Mouse (Mus musculus) liver, embryonic 14.5 days (tissue): Measurements from ENCODE around the gene Slc7a5. TPM values are rescaled to one million over a fixed set of nuclear protein-coding genes. Genes with fewer than 3 reads are reported as not detected.

ENCODE experiments used
- ATAC-seq: fragments of 200-750 bp; cut with Nextera tagmentation; 2 replicates; pipeline ENCODE4 v1.8.0; 2017; ENCODE audit warnings: moderate number of reproducible peaks, mild to moderate bottlenecking, moderate library complexity; ENCODE audit not compliant: insufficient read depth
- DNase-seq, 3 experiments: peaks; one replicate each; pipeline ENCODE4 v3.0.0-alpha.2; 2012 to 2013; ENCODE audit warnings: low read depth in 3 of 3, low spot score in 3 of 3
- H3K27ac ChIP-seq: fragments of 300-500 bp; sonication (generic); 2 replicates; pipeline ENCODE4 v1.5.1; 2014; ENCODE audit warnings: moderate library complexity, mild to moderate bottlenecking, control low read depth, inconsistent platforms
- H3K27me3 ChIP-seq: fragments of 300-500 bp; sonication (generic); 2 replicates; pipeline ENCODE4 v1.6.1; 2014; ENCODE audit warnings: mild to moderate bottlenecking, low read length, moderate library complexity; ENCODE audit not compliant: control insufficient read depth, insufficient read depth
- H3K36me3 ChIP-seq: fragments of 300-500 bp; sonication (generic); replicated peaks from 2 replicates; pipeline ENCODE4 v1.6.1; 2014; ENCODE audit warnings: low read depth; ENCODE audit not compliant: control insufficient read depth, insufficient read depth
- H3K4me1 ChIP-seq, 2 experiments: fragments of 200-500 bp in 1 of 2; fragments of 300-500 bp in 1 of 2; sonication (generic) in 1 of 2; replicated peaks; 2 replicates each; pipeline ENCODE4 v1.6.1; 2012 to 2014; ENCODE audit warnings: antibody characterized with exemption in 1 of 2, inconsistent platforms in 1 of 2, low read length in 1 of 2; ENCODE audit not compliant: control insufficient read depth in 2 of 2, insufficient read depth in 2 of 2
- H3K4me2 ChIP-seq: fragments of 300-500 bp; sonication (generic); 2 replicates; pipeline ENCODE4 v1.6.1; 2014; ENCODE audit warnings: low read depth, mild to moderate bottlenecking, control low read depth, moderate library complexity
- H3K4me3 ChIP-seq, 2 experiments: fragments of 200-500 bp in 1 of 2; fragments of 300-500 bp in 1 of 2; sonication (generic) in 1 of 2; 2 replicates each; pipeline ENCODE4 v1.5.1; 2012 to 2014; ENCODE audit warnings: low read depth in 2 of 2, low read length in 2 of 2, mild to moderate bottlenecking in 2 of 2, control low read depth in 1 of 2, inconsistent platforms in 1 of 2, moderate library complexity in 1 of 2; ENCODE audit not compliant: insufficient read depth in 1 of 2
- H3K9ac ChIP-seq: fragments of 300-500 bp; sonication (generic); replicated peaks from 2 replicates; pipeline ENCODE4 v1.6.1; 2014; ENCODE audit warnings: mild to moderate bottlenecking, control low read depth, moderate library complexity
- H3K9me3 ChIP-seq: fragments of 300-500 bp; sonication (generic); 2 replicates; pipeline ENCODE4 v1.6.1; 2016; ENCODE audit warnings: low read length, mixed read lengths; ENCODE audit not compliant: control insufficient read depth
- CTCF ChIP-seq: IDR thresholded peaks from 2 replicates; pipeline ENCODE4 v1.5.1; 2016; ENCODE audit warnings: antibody characterized with exemption, low read depth, control low read depth
- EP300 ChIP-seq: IDR thresholded peaks from 2 replicates; pipeline ENCODE4 v1.6.1; 2016; ENCODE audit warnings: antibody characterized with exemption, low read depth
- WGBS: fragments of 180-500 bp; shearing (Covaris S2); extraction: QIAGEN DNeasy Blood & Tissue Kit; methylation state at CpG from one replicate; pipeline ENCODE4 v1.1.7; 2014; ENCODE audit not compliant: insufficient replicate concordance; 5-methylcytosine and 5-hydroxymethylcytosine counted together
- polyA plus RNA-seq, 2 experiments: library from polyadenylated mRNA; depleted of rRNA in 1 of 2; stranded (reverse) in 1 of 2; unstranded in 1 of 2; fragments of >200 nt; fragmentation: Nextera tagmentation in 1 of 2; extraction: Ambion mirVana in 1 of 2; gene quantifications; 2 replicates each; pipeline versions ENCODE4 v1.2.1 to v1.2.3; 2012 to 2014

The Slc7a5 gene
- polyA plus RNA-seq, 2 experiments = 36.7 to 40.0 TPM

DNA sequence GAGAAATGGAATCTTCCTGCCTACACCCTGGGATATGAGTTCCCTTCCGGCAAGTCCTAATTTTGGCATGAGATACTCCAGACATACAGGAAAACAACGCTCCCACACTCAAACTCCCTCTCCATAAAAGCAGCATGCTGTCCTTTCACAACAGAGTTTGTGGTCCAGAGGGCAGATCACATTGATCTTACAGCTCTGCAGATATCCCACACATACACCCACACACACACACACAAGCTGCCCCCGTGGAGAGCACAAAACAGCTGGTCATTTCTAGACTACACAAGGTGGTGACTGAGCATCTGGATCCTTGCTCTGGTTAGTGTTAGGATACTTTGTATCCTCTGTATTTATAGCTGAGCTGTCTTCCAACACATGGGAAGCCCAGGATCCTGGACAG, 32.4 kb downstream of the Slc7a5 start:
- Histone ChIP-seq H3K36me3 (no peaks in the 10 kb centered on the region; the same call in 1 of the 2 replicates), H3K9ac (no peak overlapping the region), H3K27me3 (no peaks in the 10 kb centered on the region), H3K4me1 (peaks cover 0 to 11% of the 10 kb centered on the region in 2 experiments; a peak in 2 of 4 replicates), H3K4me3 (no peak overlapping the region), H3K27ac (no peak overlapping the region), H3K4me2 (no peak overlapping the region), H3K9me3 (no peaks in the 10 kb centered on the region)
- ATAC-seq (no peak), DNase-seq (no peak)
- no peak for TF ChIP-seq CTCF
- TF ChIP-seq EP300 = no peak
- WGBS = 59% methylated on average over 3 of the region's 3 CpGs

DNA sequence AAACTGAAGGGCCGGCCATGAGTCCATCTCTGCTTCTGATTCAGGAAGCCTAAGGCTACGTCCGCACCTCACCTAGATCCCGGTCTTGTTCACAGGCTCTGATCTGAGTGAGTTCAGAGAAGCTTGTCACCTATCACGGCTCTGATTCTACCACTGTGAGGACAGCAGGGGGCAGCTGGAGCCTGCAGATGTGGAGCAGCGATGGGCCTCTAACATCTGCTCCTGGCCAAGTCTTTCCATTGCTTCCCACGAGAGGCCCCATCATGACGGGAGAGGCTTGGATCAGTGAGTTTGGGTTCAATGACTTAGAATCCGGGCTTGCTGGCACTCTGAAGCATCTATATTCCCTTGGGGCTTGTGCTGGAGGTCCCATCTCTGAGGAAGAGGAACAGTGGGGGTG, 33.5 kb downstream of the Slc7a5 start:
- ATAC-seq (peak; percentile 52; the same call in 1 of the 2 replicates), DNase-seq (peak in 2 of 3 experiments; percentile 19 to 39)
- Histone ChIP-seq H3K9ac (no peak overlapping the region), H3K27ac (no peak overlapping the region), H3K4me2 (no peak overlapping the region), H3K36me3 (no peaks in the 10 kb centered on the region), H3K4me3 (no peak overlapping the region), H3K9me3 (no peaks in the 10 kb centered on the region), H3K27me3 (no peaks in the 10 kb centered on the region), H3K4me1 (peaks cover 0 to 11% of the 10 kb centered on the region in 2 experiments; a peak in 2 of 4 replicates)
- WGBS = 44% methylated on average over 9 of the region's 9 CpGs
- peak; percentile 93 for TF ChIP-seq CTCF
- TF ChIP-seq EP300 = no peak

DNA sequence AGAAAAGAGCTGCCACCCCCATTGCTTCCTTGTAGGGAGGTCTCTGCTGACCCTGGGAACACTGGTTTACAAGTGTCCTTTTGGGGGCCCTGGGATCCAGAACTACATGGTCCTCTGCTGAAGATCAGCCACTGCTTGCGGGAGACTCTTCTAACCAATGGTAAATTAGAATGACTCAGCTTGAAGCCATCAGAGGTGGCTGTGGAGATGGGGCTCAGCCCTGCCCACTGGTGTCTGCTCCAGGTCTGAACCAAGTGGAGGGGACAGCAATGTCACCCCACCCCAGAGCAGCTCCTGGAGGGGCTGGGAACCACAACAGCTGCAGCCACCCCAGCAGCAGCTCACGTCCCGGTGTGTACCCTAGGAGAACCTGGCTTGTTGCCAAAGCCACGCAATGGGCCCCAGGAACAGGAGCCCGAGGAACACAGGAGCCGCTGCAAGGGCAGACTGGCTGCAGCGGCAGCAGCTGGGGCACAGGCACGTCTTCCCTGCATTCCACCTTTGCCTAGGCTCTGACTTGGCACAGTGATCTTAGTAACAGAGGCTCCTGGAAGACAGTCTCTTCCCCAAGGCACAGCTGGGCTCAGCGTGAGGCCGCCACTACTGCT, 35.6 kb downstream of the Slc7a5 start:
- Histone ChIP-seq H3K4me1 (peaks cover 0 to 11% of the 10 kb centered on the region in 2 experiments; a peak in 2 of 4 replicates), H3K4me2 (no peak overlapping the region), H3K4me3 (no peak overlapping the region), H3K27me3 (no peaks in the 10 kb centered on the region), H3K27ac (no peak overlapping the region), H3K9ac (no peak overlapping the region), H3K9me3 (no peaks in the 10 kb centered on the region), H3K36me3 (no peaks in the 10 kb centered on the region)
- DNase-seq (no peak), ATAC-seq (no peak)
- no peak for TF ChIP-seq EP300
- 0 out of 2 replicates have a peak, but pooled peaks have one; percentile 6 for TF ChIP-seq CTCF
- WGBS = 33% methylated on average over 10 of the region's 10 CpGs

DNA sequence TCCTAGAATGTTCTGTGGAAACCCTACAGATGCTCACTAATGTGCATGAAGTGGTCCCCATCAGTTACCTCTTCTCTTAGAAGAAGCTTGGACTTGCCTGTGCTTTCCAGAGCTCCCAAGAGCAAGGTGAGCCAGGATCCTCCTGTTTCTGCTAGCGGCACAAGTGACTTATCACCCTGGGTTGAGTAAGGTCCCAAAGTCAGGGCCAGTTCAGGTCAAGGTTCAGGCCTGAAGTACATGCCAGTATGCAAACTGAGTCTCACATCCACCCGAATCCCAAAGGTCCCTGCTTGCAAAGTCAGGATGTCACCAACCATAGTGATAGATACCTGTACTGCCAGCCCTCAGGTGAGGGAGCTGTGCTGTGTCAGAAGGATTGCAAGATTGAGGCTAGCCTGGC, 37.3 kb downstream of the Slc7a5 start:
- H3K27ac ChIP-seq = no peak overlapping the region
- WGBS = 66% methylated on average over 2 of the region's 2 CpGs
- H3K36me3 ChIP-seq = no peaks in the 10 kb centered on the region
- H3K4me1 ChIP-seq = peaks cover 0 to 5% of the 10 kb centered on the region in 2 experiments; a peak in 2 of 4 replicates
- no peaks in the 10 kb centered on the region for H3K9me3 ChIP-seq
- ATAC-seq = no peak
- H3K27me3 ChIP-seq = no peaks in the 10 kb centered on the region
- H3K4me3 ChIP-seq = no peak overlapping the region
- TF ChIP-seq CTCF (no peak), EP300 (no peak)
- no peak for DNase-seq
- no peak overlapping the region for H3K9ac ChIP-seq
- no peak overlapping the region for H3K4me2 ChIP-seq

DNA sequence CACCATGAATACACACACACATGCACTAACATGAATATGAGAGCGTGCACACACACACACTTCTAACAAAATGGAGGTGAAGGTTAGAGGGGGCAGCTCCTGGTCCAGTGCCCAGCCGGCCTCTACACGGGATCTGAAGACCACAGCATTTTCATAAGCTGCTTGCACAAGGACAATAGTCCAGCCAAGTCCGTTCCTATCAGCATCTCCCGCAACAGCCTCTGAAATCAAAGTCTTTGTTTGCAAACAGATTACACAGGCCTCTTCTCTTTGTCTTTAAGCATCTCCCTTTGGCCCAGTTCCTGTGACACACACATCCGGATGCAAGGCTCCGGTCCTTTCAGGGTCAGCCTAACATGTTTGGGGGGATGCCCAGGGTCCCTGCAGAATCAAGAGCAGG, 38.6 kb downstream of the Slc7a5 start:
- DNase-seq (no peak), ATAC-seq (no peak)
- Histone ChIP-seq H3K27ac (no peak overlapping the region), H3K9ac (no peak overlapping the region), H3K4me3 (no peak overlapping the region), H3K4me2 (no peak overlapping the region), H3K4me1 (peaks cover 0 to 2% of the 10 kb centered on the region in 2 experiments; a peak in 1 of 4 replicates), H3K27me3 (no peaks in the 10 kb centered on the region), H3K9me3 (no peaks in the 10 kb centered on the region), H3K36me3 (no peaks in the 10 kb centered on the region)
- WGBS = 71% methylated on average over 7 of the region's 7 CpGs
- no peak for TF ChIP-seq CTCF
- no peak for TF ChIP-seq EP300
